Mouse (Mus musculus): ENCODE measurements around the gene Pitpnc1. TPM values are rescaled to one million over a fixed set of nuclear protein-coding genes. Genes with fewer than 3 reads are reported as not detected.

Gene Pitpnc1
- total RNA-seq, 4 experiments from 2014 or later = 52.3 to 67.4 (median 59.9) TPM

- DNase-seq (ENCODE audit: low spot score in 2 of 2) = no peak
These were observed 224.8 kb downstream of the Pitpnc1 start for GRCm38 (mm10) chr11:107245657-107246056.

GRCm38 (mm10) chr11:107243126-107243525 lies 227.4 kb downstream of the Pitpnc1 start:
- DNase-seq (ENCODE audit: low spot score in 2 of 2) = no peak

GRCm38 (mm10) chr11:107241678-107242077 lies 228.8 kb downstream of the Pitpnc1 start:
- no peak for DNase-seq (ENCODE audit: low spot score in 2 of 2)

- no peak for DNase-seq (ENCODE audit: low spot score in 2 of 2)
These were observed 232.0 kb downstream of the Pitpnc1 start for GRCm38 (mm10) chr11:107238506-107238905.

DNA sequence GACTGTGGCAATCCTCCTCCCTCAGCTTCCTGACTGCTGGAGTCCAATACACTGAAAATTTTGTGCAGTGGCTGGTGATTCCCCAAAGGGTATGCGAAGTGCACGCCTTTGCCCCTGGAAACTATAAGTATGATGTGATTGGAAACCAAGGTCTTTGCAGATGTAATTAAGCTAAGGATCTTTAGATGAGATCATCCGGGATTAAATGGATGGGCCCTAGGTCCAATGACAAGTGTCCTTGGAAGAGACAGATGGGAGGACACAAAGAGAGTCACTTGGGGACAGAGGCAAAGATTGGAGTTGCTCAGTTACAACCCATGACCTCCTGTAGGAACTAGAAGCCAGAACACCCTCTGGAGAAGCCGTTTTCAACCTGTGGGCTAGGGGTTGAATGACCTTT lies 233.0 kb downstream of the Pitpnc1 start:
- no peak for DNase-seq (ENCODE audit: low spot score in 2 of 2)

GRCm38 (mm10) chr11:107233252-107233890 lies 237.1 kb downstream of the Pitpnc1 start:
- DNase-seq (ENCODE audit: low spot score in 2 of 2) = no peak

GRCm38 (mm10) chr11:107230128-107230527 lies 240.4 kb downstream of the Pitpnc1 start:
- no peak for DNase-seq (ENCODE audit: low spot score in 2 of 2)

DNA sequence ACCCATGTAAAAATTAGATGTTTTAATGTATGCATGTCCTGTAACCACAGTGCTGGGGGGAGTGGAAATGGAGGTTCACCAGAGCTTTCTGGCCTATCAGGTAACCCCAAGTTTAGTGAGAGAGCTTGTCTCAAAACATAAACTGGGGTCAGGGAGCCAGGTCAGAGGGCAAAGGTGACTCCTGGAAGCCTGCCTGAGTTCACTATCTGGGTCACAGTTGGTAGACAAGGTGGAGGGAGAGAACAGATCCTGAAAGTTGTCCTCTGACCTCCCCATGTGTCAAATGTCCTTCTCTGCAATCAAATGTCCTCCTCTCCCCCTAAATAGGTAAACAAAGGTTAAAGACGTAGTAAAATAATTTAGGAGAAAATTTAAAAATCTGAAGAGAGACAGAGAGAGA lies 244.1 kb downstream of the Pitpnc1 start:
- no peak for DNase-seq (ENCODE audit: low spot score in 2 of 2)

DNA sequence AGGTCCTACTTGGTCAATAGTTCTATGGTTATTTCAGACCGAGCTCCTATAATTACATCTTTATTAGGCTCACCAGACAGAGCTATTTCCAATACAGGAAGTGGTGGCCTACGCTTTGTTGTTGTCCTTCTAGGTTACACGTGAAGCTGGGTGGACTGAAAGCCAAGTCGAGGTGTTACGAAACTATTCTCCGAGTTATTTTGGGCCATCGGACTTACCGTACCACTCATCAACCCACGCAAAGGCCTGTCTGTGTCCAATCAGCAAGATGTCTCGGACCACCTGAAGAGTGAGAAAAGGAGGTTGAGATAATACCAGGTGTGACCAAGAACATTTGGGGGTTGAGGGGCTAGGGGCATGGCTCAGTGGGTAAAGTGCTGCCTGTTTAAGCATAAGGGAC lies 244.5 kb downstream of the Pitpnc1 start:
- no peak for DNase-seq (ENCODE audit: low spot score in 2 of 2)

- no peak for DNase-seq (ENCODE audit: low spot score in 2 of 2)
These were observed 245.2 kb downstream of the Pitpnc1 start for GRCm38 (mm10) chr11:107225301-107225700.

- no peak for DNase-seq (ENCODE audit: low spot score in 2 of 2)
These were observed 246.8 kb downstream of the Pitpnc1 start for GRCm38 (mm10) chr11:107223667-107224214.

DNA sequence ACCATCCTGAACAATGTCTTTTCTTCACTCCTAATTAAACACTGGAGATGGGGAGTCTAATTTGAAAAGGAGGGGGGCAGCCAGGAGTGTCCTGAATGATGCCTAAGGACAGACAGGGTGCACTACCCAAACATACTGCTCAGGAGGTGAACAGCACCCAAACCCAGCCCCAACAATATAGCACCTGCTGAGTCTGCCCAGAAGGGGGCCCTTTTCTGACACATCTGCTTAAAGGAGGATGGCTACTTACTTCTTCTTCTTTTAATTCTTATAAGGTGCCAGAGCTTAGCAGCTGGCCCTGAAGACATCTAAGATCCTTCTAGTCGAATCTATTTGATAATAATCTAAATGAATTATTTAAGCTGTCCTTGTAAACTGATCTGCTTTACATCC lies 247.3 kb downstream of the Pitpnc1 start:
- no peak for DNase-seq (ENCODE audit: low spot score in 2 of 2)

DNA sequence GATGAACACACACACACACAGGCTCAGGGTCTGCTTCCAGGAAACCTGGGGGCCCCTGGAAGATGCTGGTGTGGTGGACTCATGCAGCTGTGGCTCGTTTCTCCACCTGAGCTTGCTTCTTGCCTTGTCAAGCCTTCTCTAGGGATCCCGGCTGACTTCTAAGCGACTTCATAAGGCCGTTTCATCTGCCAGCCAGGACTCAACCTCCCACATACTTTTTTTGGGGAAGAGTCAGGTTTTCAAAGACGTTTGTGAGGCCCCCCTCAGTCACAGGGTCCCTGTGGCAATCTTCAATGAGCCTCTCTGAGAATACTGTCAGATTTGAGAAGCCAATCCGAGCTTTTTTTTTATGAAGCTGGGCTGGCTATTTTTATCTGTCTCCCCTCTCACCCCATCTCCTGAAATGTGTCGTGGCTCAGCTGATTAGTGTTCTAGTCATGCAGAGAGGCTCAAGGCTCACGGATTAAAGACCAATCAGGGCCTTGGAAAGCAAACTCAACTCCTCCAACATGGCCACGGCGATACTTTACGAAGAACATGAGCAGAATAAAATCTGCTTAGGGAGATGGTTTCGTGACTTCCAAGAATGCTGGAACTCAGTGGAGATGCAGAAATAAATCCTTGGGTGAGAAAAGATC lies 247.8 kb downstream of the Pitpnc1 start:
- no peak for DNase-seq (ENCODE audit: low spot score in 2 of 2)

- DNase-seq (ENCODE audit: low spot score in 2 of 2) = no peak
These were observed 255.4 kb downstream of the Pitpnc1 start for GRCm38 (mm10) chr11:107215111-107215510.

- no peak for DNase-seq (ENCODE audit: low spot score in 2 of 2)
These were observed 256.8 kb downstream of the Pitpnc1 start for GRCm38 (mm10) chr11:107213745-107214144.

- DNase-seq (ENCODE audit: low spot score in 2 of 2) = no peak
These were observed 260.7 kb downstream of the Pitpnc1 start for GRCm38 (mm10) chr11:107209818-107210217.

- DNase-seq (ENCODE audit: low spot score in 2 of 2) = no peak
These were observed 268.7 kb downstream of the Pitpnc1 start for GRCm38 (mm10) chr11:107201773-107202172.

DNA sequence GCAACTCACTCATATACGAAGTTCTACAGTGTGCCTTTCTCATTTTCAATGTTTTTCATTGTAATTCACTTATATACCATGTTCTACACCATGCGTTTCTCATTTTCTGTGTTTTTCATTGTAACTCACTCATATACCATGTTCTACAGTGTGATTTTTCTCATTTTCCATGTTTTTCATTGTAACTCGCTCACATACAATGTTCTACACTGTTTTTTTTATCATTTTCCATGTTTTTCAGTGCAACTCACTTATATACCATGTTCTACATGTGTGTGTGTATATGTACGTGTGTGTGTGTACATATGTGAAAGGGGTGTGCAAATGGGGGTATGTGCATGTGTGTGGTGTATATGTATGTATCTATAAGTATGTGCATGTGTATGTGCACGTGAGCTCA lies 271.2 kb downstream of the Pitpnc1 start:
- DNase-seq (ENCODE audit: low spot score in 2 of 2) = no peak

DNA sequence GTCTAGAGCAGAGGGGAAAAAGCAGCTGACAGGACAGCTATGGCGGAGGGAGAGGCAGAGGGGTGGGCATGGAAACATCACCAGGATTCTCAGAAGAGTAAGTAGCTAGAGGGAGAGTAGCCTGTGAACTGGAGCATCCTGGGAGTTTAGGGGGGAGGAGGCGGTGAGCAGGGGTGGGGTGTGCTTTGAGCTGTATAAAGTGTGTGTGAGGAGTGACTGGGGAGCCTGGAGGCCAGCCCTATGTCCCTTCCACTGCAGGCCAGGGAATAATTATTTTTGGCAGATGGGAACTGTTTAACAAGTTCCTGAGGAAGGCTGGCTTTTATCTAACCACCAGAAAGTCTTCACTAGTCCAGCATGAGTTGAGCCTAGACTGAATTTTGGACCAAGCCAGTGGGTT lies 275.2 kb downstream of the Pitpnc1 start:
- DNase-seq (ENCODE audit: low spot score in 2 of 2) = no peak

DNA sequence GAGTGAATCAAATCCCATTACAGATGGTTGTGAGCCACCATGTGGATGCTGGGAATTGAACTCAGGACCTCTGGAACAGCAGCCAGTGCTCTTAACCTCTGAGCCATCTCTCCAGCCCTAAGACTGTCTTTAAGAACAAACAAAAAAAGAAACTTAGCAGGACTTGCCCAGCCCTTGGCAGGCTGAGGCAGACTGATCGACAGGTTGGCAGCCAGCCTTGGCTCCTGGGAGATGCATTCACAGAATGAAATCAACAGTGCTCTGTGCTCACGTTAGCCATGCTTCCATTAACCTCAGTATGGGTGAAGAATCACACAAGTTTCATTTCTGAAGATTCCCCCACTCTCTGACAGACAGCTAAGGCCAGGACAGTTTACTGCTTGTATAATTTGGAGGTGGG lies 280.1 kb downstream of the Pitpnc1 start:
- DNase-seq (ENCODE audit: low spot score in 2 of 2) = no peak

GRCm38 (mm10) chr11:107188565-107189552 lies 281.6 kb downstream of the Pitpnc1 start, which contains the start of gene Nol11:
Nol11 (minus strand) TSS chr11:107189381.
- DNase-seq (ENCODE audit: low spot score in 2 of 2) = peak; percentile 92 to 98

DNA sequence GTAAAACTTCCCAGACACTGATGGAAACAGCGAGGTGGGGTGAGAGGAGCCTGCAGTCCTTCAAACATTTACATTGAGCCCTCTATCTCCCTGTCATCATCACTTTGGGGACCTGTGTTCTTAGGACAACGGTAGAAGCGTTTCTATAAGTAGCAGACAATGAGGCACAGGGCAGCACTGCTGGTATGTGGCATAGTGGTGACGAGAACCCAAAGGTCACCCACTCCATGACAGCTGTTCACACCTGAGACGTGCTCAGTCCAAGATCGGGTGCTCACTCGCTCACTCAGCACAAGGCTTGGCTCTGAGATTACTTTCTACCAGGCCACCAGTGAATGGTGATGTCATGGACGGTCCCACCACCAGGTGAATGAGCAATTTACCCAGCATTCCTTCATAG lies 286.7 kb downstream of the Pitpnc1 start:
- no peak for DNase-seq (ENCODE audit: low spot score in 2 of 2)

All from left cerebral cortex, adult 8-10 months (tissue).